Mouse (Mus musculus): ENCODE measurements around the gene Aars.
"Not testable (repeated sequence)": the region's sequence is repeated elsewhere in the genome, so short reads cannot be mapped to it uniquely, and the experiment has no call there.

Aars gene

DNA sequence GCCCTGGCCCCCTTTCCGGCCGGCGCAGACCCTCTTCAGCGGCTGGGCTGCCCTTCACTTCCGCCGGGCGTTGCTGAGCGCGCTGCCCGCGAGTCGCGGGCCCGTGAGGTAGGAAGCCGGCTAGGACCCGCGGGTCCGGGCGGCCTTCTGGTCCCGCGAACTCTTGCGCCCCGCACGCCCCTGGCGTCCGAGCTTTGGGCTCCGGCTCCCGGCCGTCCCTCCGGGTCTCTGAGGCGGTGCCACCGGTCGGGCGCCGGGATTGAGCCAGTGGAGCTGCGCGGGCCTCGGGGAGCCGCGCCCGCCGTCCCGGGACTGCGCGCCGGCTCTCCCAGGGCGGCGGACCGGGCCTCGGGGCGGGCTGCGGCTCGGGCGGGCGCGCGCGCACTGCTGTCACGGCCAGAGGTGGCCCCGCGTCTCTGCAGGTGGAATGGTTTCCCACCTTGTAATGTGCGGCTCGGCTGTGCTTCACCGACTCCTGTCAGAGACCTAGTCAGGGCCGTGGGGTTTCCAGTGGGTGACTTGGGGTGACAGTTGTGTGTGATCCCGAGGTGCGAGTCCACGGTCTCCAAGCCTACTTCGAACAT is 61.9 kb downstream of the Aars start:
- DNase-seq (ENCODE audit: low spot score), result not testable (repeated sequence)

Data from adipocyte (in vitro differentiated cells).